Mouse (Mus musculus): Measurements from ENCODE around the gene Zcchc18. TPM values are rescaled to one million over a fixed set of nuclear protein-coding genes. Genes with fewer than 3 reads are reported as not detected.

Gene Zcchc18
- polyA plus RNA-seq, 1 experiment, result not detected

DNA sequence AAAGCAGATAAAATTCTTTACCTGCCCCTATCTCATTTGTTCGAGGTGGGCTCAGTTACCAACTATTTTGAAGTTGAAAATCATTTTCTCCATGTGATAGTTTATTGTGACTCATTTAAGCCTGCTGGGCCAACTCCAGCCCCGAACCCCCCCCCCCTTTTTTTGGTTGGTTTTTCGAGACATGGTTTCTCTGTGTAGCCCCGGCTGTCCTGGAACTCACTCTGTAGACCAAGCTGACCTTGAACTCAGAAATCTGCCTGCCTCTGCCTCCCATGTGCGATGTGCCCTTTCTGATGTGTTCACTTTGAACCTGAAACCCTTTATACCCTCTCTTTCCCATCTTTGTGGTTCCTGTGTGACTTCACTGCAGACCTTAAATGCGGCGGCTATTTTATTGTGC, 45.5 kb downstream of the Zcchc18 start:
- Histone ChIP-seq H3K4me3 (ENCODE audit: insufficient read depth, low read length) (peak overlapping the region; percentile 81), H3K4me1 (ENCODE audit: control insufficient read depth, insufficient read depth, low read length) (peaks cover 5% of the 10 kb centered on the region; the same call in 1 of the 2 replicates), H3K27ac (ENCODE audit: insufficient read depth, low read depth, low read length) (peak overlapping the region; percentile 94)
- no peak for TF ChIP-seq POLR2A (IDR thresholded peaks at IDR 0.05; ENCODE audit: borderline replicate concordance, low read depth, low read length)
- TF ChIP-seq CTCF (IDR thresholded peaks at IDR 0.05; ENCODE audit: low read depth, low read length), result no peak

Other genes with a start within 250 kb of the Zcchc18 start
- 185 TPM in 2 replicates for gene Morf4l2, start 249.5 kb upstream of the Zcchc18 start, polyA plus RNA-seq (2012; ENCODE audit: insufficient read depth, insufficient read length, missing spikeins)
- gene Glra4, start 213.0 kb upstream of the Zcchc18 start, polyA plus RNA-seq (2012; ENCODE audit: insufficient read depth, insufficient read length, missing spikeins), result not detected in 2 replicates
- gene Plp1, start 170.5 kb upstream of the Zcchc18 start, polyA plus RNA-seq (2012; ENCODE audit: insufficient read depth, insufficient read length, missing spikeins), result 0.31 and 0.53 TPM in 2 replicates
- not detected in 2 replicates for gene Rab9b, start 124.4 kb upstream of the Zcchc18 start, polyA plus RNA-seq (2012; ENCODE audit: insufficient read depth, insufficient read length, missing spikeins)
- not detected in 2 replicates for gene H2bfm, start 65.8 kb upstream of the Zcchc18 start, polyA plus RNA-seq (2012; ENCODE audit: insufficient read depth, insufficient read length, missing spikeins)
- 5.7 and 5.9 TPM in 2 replicates for gene Tmsb15b2, start 17.7 kb upstream of the Zcchc18 start, polyA plus RNA-seq (2012; ENCODE audit: insufficient read depth, insufficient read length, missing spikeins)
- not detected in 2 replicates for gene Tmsb15l, start 16.3 kb upstream of the Zcchc18 start, polyA plus RNA-seq (2012; ENCODE audit: insufficient read depth, insufficient read length, missing spikeins)
- 6.1 and 7.2 TPM in 2 replicates for gene Tmsb15b1, start 16.3 kb upstream of the Zcchc18 start, polyA plus RNA-seq (2012; ENCODE audit: insufficient read depth, insufficient read length, missing spikeins)
- gene Slc25a53, start 45.1 kb downstream of the Zcchc18 start, polyA plus RNA-seq (2012; ENCODE audit: insufficient read depth, insufficient read length, missing spikeins), result 6.1 and 7.8 TPM in 2 replicates
- gene Fam199x, start 56.4 kb downstream of the Zcchc18 start, polyA plus RNA-seq (2012; ENCODE audit: insufficient read depth, insufficient read length, missing spikeins), result 5.4 and 5.9 TPM in 2 replicates
- gene Esx1, start 128.9 kb downstream of the Zcchc18 start, polyA plus RNA-seq (2012; ENCODE audit: insufficient read depth, insufficient read length, missing spikeins), result 0.48 TPM in 1 of 2 replicates, not detected in the other

All from bone marrow macrophage, adult 2 months (primary cell).